Mouse (Mus musculus) neural tube, embryonic 11.5 days (tissue): ENCODE results near the gene Usp39. TPM values are rescaled to one million over a fixed set of nuclear protein-coding genes. Genes with fewer than 3 reads are reported as not detected.

Experiments used
- ATAC-seq: fragments of 200-750 bp; cut with Nextera tagmentation; 2 replicates; pipeline ENCODE4 v1.8.0; 2017; ENCODE audit warnings: moderate number of reproducible peaks, mild to moderate bottlenecking, moderate TSS enrichment, moderate library complexity; ENCODE audit not compliant: insufficient read depth, low FRiP score, low TSS enrichment
- DNase-seq: peaks from one replicate; pipeline ENCODE4 v3.0.0-alpha.2; 2015; ENCODE audit warnings: low spot score
- H3K27ac ChIP-seq: fragments of 300-500 bp; sonication (generic); 2 replicates; pipeline ENCODE4 v1.5.1; 2014; ENCODE audit warnings: low read depth, mild to moderate bottlenecking, low read length
- H3K27me3 ChIP-seq: fragments of 300-500 bp; sonication (generic); 2 replicates; pipeline ENCODE4 v1.6.1; 2014; ENCODE audit warnings: mild to moderate bottlenecking, low read length, mixed read lengths; ENCODE audit not compliant: control insufficient read depth, insufficient read depth
- H3K36me3 ChIP-seq: fragments of 300-500 bp; sonication (generic); 2 replicates; pipeline ENCODE4 v1.6.1; 2014; ENCODE audit warnings: mild to moderate bottlenecking, low read length, moderate library complexity, mixed read lengths; ENCODE audit not compliant: control insufficient read depth, insufficient read depth
- H3K4me1 ChIP-seq: fragments of 300-500 bp; sonication (generic); 2 replicates; pipeline ENCODE4 v1.6.1; 2014; ENCODE audit warnings: low read length, mixed read lengths; ENCODE audit not compliant: control insufficient read depth, insufficient read depth
- H3K4me2 ChIP-seq: fragments of 300-500 bp; sonication (generic); 2 replicates; pipeline ENCODE4 v1.6.1; 2014; ENCODE audit warnings: low read depth, mild to moderate bottlenecking, moderate library complexity
- H3K4me3 ChIP-seq: fragments of 300-500 bp; sonication (generic); 2 replicates; pipeline ENCODE4 v1.5.1; 2014; ENCODE audit warnings: low read depth, low read length
- H3K9ac ChIP-seq: fragments of 300-500 bp; sonication (generic); 2 replicates; pipeline ENCODE4 v1.6.1; 2014; ENCODE audit warnings: mild to moderate bottlenecking, low read length
- H3K9me3 ChIP-seq: fragments of 300-500 bp; sonication (generic); 2 replicates; pipeline ENCODE4 v1.6.1; 2016; ENCODE audit warnings: low read length; ENCODE audit not compliant: control insufficient read depth
- WGBS: fragments of 180-500 bp; shearing (Covaris S2); extraction: QIAGEN DNeasy Blood & Tissue Kit; methylation state at CpG from one replicate; pipeline ENCODE4 v1.1.7; 2014; 5-methylcytosine and 5-hydroxymethylcytosine counted together
- polyA plus RNA-seq: library from polyadenylated mRNA; unstranded; fragments of >200 nt; fragmentation: Nextera tagmentation; extraction: Ambion mirVana; gene quantifications from 2 replicates; pipeline ENCODE4 v1.2.1, GENCODE M21; 2014

Usp39 gene
- polyA plus RNA-seq = 95.7 and 104 TPM in 2 replicates

DNA sequence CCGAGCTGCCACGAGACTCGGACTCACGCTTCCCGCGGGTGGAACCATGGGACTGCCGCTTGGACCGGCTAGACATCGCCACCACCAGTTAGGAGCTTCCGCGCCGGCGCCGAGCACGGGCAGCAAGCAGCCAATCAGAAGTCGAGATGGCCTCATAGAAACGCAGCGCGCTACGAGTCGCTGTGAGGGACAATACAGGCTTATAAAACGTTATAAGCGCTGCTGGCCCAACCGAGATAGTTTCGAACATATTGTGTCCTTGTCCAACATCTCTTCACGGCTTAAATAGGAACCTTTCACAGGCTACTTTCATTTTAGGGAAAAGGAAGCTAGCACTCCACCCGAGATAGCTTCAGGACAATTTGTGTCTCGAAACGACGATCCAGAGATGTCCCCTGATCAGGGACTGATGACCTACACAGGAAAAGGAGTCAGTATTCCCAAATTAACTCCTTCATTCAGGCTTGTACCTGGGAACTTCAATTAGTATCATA is at the start of gene Usp39:
TSS of gene Usp39 (minus strand) at position 111 of the 494 bp plus-strand sequence.
- peak within 1 kb of the TSS; percentile 81 for H3K9ac ChIP-seq
- WGBS = 1% methylated on average over 30 of the region's 30 CpGs
- peak within 1 kb of the TSS; percentile 82 for H3K4me3 ChIP-seq
- no peaks in the 10 kb centered on the region for H3K36me3 ChIP-seq
- ATAC-seq = peak; percentile 82
- no peaks in the 10 kb centered on the region for H3K27me3 ChIP-seq
- peak within 1 kb of the TSS; percentile 83 for H3K4me2 ChIP-seq
- DNase-seq = peak; percentile 94
- peaks cover 14% of the 10 kb centered on the region for H3K4me1 ChIP-seq
- 0 out of 2 replicates have a peak within 1 kb of the TSS, but pooled peaks have one; percentile 30 for H3K27ac ChIP-seq
- H3K9me3 ChIP-seq = no peaks in the 10 kb centered on the region

DNA sequence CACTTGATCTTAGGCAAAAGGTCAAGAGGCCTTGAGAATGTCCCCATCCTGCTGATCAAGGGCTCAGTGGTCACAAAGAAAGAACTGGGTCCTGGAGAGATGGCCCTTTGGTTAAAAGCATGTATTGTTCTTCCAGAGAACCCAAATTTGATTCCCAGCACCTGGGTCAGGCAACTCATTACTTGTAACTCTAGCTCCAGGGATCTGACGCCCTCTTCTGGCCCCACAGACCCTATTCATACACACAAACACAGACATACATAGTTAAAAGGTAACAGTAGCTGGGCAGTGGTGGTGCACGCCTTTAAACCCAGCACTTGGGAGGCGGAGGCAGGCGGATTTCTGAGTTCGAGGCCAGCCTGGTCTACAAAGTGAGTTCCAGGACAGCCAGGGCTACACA is 47.4 kb upstream of the Usp39 start:
- ATAC-seq = no peak
- Histone ChIP-seq H3K9ac (no peak overlapping the region), H3K9me3 (no peaks in the 10 kb centered on the region), H3K4me3 (no peak overlapping the region), H3K27me3 (0 out of 2 replicates have a peak, but pooled peaks cover 5% of the 10 kb centered on the region), H3K36me3 (no peaks in the 10 kb centered on the region), H3K27ac (no peak overlapping the region), H3K4me2 (no peak overlapping the region), H3K4me1 (peaks cover 5% of the 10 kb centered on the region; the same call in 1 of the 2 replicates)
- WGBS = 88% methylated on average over 5 of the region's 5 CpGs
- DNase-seq = no peak

DNA sequence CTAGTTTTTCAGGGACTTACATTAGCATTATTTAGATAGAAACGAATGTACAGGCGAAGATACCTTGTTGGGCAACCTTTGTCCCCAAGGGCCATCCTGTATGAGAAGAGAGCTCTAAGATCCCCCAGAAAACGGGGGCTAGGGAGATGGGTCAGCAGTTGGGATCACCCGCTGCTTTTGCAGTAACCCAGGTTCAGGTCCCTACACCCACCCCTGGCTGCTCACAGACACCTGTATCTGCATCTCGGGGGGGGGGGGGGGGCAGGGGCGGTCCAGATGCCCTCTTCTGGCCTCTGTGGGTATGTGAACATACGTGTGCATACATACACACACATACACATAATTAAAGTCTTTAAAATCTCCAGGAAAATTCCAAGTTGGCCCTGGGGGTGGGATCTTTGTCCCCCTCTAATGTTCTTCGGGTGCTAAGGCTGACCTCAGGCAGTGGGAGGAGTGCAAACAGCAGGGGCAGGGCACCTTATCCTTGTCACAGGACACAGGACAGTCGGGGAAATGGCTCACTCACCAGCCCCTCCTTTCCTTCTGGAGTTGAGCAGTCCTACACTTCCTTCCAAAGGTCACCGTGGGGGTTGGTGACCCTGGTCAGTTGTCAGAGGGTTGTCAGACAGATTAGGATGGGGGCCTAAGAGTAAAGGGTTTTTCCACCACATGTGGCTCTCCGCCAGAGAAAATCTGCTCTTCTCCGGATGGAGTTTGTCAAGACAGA is 46.0 kb upstream of the Usp39 start:
- Histone ChIP-seq H3K4me2 (peak overlapping the region; percentile 43), H3K27ac (no peak overlapping the region), H3K27me3 (0 out of 2 replicates have a peak, but pooled peaks cover 5% of the 10 kb centered on the region), H3K4me1 (peaks cover 5% of the 10 kb centered on the region; the same call in 1 of the 2 replicates), H3K9me3 (no peaks in the 10 kb centered on the region), H3K4me3 (no peak overlapping the region), H3K9ac (no peak overlapping the region), H3K36me3 (no peaks in the 10 kb centered on the region)
- ATAC-seq (no peak), DNase-seq (peak; percentile 31)
- 19% methylated on average over 12 of the region's 12 CpGs for WGBS

DNA sequence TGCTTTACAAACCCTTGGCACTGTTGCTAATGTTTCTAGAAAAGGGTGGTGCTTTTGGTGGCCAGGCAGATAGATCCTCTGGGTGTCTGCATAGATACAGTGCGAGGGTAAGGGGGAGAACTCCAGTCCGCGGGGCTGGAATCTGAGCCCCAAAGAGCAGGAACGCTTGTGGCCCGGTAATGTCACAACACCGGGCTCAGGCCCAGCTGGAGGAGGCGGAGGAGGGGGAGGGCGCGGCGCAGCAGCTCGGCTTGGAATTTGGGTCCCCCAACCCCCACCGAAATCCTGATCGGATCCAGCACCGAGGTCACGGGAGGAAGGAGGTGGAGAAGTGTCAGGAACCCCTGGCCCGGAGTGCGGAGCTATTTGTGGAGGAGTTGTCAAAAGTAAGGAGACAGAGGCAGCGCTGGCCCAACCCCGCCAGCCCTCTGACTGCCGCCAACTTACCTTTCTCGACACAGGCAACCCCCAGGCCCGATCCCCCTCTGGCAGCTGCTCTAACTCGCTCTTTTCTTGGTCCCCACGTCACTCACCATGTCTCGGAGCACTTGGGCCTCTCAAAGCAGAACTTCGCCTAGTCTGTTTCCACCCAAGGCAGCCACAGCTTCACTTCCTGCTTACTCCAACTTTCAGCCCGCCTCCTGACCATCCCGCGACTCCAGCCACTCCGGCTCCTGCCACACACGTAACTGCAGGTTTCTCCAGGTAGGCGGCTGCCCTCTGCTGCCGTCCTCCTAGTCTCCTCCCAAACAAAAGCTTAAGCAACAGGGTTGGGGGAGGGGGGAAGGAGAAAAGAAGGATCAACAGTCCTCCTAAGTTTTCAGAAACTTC is 45.2 kb upstream of the Usp39 start, which contains the start of gene Vamp8:
TSS of gene Vamp8 (minus strand) at position 763 of the 831 bp plus-strand sequence.
- Histone ChIP-seq H3K27ac (0 out of 2 replicates have a peak within 1 kb of the TSS, but pooled peaks have one; percentile 3), H3K4me3 (peak within 1 kb of the TSS; percentile 39), H3K9me3 (no peaks in the 10 kb centered on the region), H3K27me3 (0 out of 2 replicates have a peak, but pooled peaks cover 5% of the 10 kb centered on the region), H3K4me2 (peak within 1 kb of the TSS; percentile 43), H3K36me3 (no peaks in the 10 kb centered on the region), H3K9ac (peak within 1 kb of the TSS; percentile 56), H3K4me1 (peaks cover 5% of the 10 kb centered on the region; the same call in 1 of the 2 replicates)
- DNase-seq = peak; percentile 54
- peak; percentile 45; the same call in 1 of the 2 replicates for ATAC-seq
- 1% methylated on average over 30 of the region's 33 CpGs for whole genome bisulfite sequencing

DNA sequence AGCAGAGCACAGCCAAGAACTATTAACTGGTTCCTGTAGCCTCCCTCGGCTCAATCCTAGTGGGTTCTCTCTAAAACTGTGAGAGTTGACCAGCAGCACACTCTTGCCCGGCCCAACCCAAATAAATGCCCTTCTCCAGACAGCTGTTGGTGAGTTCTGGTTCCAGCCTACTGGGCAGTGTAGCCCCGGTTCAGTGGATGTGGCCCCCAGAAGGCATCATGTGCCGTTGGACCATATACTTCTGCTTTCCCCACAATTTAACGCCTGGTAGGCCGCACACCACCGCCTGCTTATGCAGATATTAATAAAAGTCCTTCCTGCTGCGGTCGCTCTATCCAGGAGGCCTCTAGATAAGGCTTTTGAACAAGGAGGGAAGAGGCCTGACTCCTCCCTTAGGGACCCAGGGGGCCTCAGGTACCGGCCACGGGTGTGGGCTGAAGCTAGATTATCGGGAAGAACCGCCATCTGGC is 44.5 kb upstream of the Usp39 start:
- 0 out of 2 replicates have a peak, but pooled peaks cover 5% of the 10 kb centered on the region for H3K27me3 ChIP-seq
- H3K27ac ChIP-seq = 0 out of 2 replicates have a peak overlapping the region, but pooled peaks have one; percentile 3
- H3K9me3 ChIP-seq = no peaks in the 10 kb centered on the region
- H3K9ac ChIP-seq = peak overlapping the region; percentile 56
- 36% methylated on average over 13 of the region's 13 CpGs for WGBS
- H3K4me3 ChIP-seq = peak overlapping the region; percentile 39
- H3K4me1 ChIP-seq = peaks cover 5% of the 10 kb centered on the region; the same call in 1 of the 2 replicates
- H3K36me3 ChIP-seq = no peaks in the 10 kb centered on the region
- ATAC-seq (no peak), DNase-seq (no peak)
- peak overlapping the region; percentile 43 for H3K4me2 ChIP-seq

DNA sequence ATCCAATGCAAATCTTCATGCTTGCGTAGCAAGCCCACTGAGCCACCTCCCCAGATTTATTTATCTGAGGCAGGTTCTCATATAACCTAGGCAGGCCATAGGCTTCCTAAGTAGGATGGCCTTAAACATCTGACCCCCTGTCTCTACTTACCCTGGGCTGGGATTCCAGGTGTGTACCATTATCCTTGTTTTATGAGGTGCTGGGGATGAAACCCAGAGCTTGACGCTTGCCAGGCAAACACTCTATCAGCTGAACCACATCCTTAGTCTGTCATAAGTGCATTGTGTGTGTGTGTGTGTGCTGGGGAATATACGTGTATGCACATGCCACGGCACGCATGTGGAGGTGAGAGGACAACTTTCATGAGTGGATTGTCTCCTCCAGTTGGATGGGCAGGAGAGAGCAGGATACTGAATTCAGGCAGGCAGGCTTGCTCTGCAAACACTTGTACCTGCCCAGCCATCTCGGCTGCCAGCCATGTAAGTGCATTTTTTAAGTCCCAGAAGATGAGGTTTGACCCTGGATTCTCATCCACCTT is 43.9 kb upstream of the Usp39 start:
- Histone ChIP-seq H3K4me3 (no peak overlapping the region), H3K9ac (no peak overlapping the region), H3K27ac (no peak overlapping the region), H3K36me3 (no peaks in the 10 kb centered on the region), H3K4me2 (no peak overlapping the region), H3K27me3 (0 out of 2 replicates have a peak, but pooled peaks cover 5% of the 10 kb centered on the region), H3K4me1 (peaks cover 5% of the 10 kb centered on the region; the same call in 1 of the 2 replicates), H3K9me3 (no peaks in the 10 kb centered on the region)
- 82% methylated on average over 6 of the region's 6 CpGs for WGBS
- no peak for DNase-seq
- ATAC-seq = no peak

DNA sequence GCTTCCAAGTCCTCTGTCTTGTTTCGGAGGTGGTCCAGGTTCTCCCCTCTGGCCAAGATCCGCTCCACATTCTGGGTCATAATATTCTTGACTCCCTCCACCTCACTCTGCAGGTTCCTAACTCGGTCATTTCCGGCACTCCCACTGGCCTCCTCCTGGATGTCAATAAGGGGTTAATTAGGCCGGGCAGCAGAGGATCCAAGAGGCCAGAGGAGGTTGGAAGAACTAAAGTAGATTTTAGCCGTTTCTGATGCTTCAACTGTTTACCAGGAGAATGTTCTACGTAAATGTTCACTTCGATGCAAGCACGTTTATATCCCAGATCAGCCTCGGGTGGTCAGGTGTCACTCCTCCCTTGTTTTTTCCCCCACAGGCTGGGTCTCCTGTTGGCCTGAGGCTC is 43.3 kb upstream of the Usp39 start:
- no peak overlapping the region for H3K4me2 ChIP-seq
- WGBS = 67% methylated on average over 10 of the region's 10 CpGs
- DNase-seq (no peak), ATAC-seq (no peak)
- no peak overlapping the region for H3K9ac ChIP-seq
- no peak overlapping the region for H3K27ac ChIP-seq
- 0 out of 2 replicates have a peak, but pooled peaks cover 5% of the 10 kb centered on the region for H3K27me3 ChIP-seq
- H3K36me3 ChIP-seq = no peaks in the 10 kb centered on the region
- peaks cover 5% of the 10 kb centered on the region; the same call in 1 of the 2 replicates for H3K4me1 ChIP-seq
- no peak overlapping the region for H3K4me3 ChIP-seq
- H3K9me3 ChIP-seq = no peaks in the 10 kb centered on the region

DNA sequence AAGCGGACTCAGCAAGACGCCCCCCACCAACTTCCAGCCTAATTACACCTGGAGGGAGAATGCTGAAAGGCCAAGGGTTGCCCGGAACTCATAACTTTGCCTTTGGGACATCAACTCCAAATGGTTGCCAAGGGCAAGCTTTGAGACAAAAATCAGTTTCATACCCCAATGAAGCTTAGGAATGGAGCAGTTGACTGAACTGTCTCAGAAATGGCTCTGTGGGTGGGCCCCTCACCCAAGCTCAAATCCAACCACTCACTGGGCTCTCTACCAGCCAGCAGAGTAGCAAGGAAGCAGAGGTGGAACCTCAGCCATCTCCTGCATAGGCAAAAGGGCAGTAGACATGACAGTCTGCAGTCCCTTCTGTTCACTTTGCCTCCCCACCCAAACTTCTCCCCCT is 42.8 kb upstream of the Usp39 start:
- H3K9me3 ChIP-seq = no peaks in the 10 kb centered on the region
- H3K27me3 ChIP-seq = 0 out of 2 replicates have a peak, but pooled peaks cover 5% of the 10 kb centered on the region
- 79% methylated on average over 3 of the region's 3 CpGs for whole genome bisulfite sequencing
- ATAC-seq (no peak), DNase-seq (no peak)
- no peak overlapping the region for H3K4me2 ChIP-seq
- H3K9ac ChIP-seq = no peak overlapping the region
- no peak overlapping the region for H3K4me3 ChIP-seq
- H3K27ac ChIP-seq = no peak overlapping the region
- no peaks in the 10 kb centered on the region for H3K36me3 ChIP-seq
- peaks cover 5% of the 10 kb centered on the region; the same call in 1 of the 2 replicates for H3K4me1 ChIP-seq
